Mouse (Mus musculus) midbrain, embryonic 13.5 days (tissue): ENCODE data around the gene Klkb1. TPM values are rescaled to one million over a fixed set of nuclear protein-coding genes. Genes with fewer than 3 reads are reported as not detected.

ENCODE experiments used
- ATAC-seq: fragments of 200-750 bp; cut with Nextera tagmentation; 2 replicates; pipeline ENCODE4 v1.8.0; 2017; ENCODE audit warnings: mild to moderate bottlenecking, moderate TSS enrichment, moderate library complexity
- H3K27ac ChIP-seq: fragments of 300-500 bp; sonication (generic); 2 replicates; pipeline ENCODE4 v1.5.1; 2015; ENCODE audit warnings: inconsistent platforms, mild to moderate bottlenecking, moderate library complexity
- H3K27me3 ChIP-seq: fragments of 300-500 bp; sonication (generic); 2 replicates; pipeline ENCODE4 v1.6.1; 2015; ENCODE audit warnings: mild to moderate bottlenecking, inconsistent platforms
- H3K36me3 ChIP-seq: fragments of 300-500 bp; sonication (generic); 2 replicates; pipeline ENCODE4 v1.6.1; 2015; ENCODE audit warnings: mild to moderate bottlenecking, inconsistent platforms
- H3K4me1 ChIP-seq: fragments of 300-500 bp; sonication (generic); replicated peaks from 2 replicates; pipeline ENCODE4 v1.6.1; 2015; ENCODE audit warnings: inconsistent platforms
- H3K4me2 ChIP-seq: fragments of 300-500 bp; sonication (generic); replicated peaks from 2 replicates; pipeline ENCODE4 v1.6.1; 2015; ENCODE audit warnings: moderate library complexity, mild to moderate bottlenecking, inconsistent platforms
- H3K4me3 ChIP-seq: fragments of 300-500 bp; sonication (generic); replicated peaks from 2 replicates; pipeline ENCODE4 v1.5.1; 2015; ENCODE audit warnings: mild to moderate bottlenecking, inconsistent platforms
- H3K9ac ChIP-seq: fragments of 300-500 bp; sonication (generic); replicated peaks from 2 replicates; pipeline ENCODE4 v1.6.1; 2015; ENCODE audit warnings: mild to moderate bottlenecking, inconsistent platforms
- H3K9me3 ChIP-seq: fragments of 300-500 bp; sonication (generic); 2 replicates; pipeline ENCODE4 v1.6.1; 2016; ENCODE audit warnings: mild to moderate bottlenecking, inconsistent platforms
- WGBS: fragments of 180-500 bp; shearing (Covaris S2); methylation state at CpG from one replicate; pipeline ENCODE4 v1.1.7; 2015; 5-methylcytosine and 5-hydroxymethylcytosine counted together
- polyA plus RNA-seq: library from polyadenylated mRNA; unstranded; fragments of >200 nt; fragmentation: Nextera tagmentation; extraction: Ambion mirVana; gene quantifications from 2 replicates; pipeline ENCODE4 v1.2.1, GENCODE M21; 2015

Klkb1 gene
- polyA plus RNA-seq, 1 experiment from 2014 or later, result not detected

GRCm38 (mm10) chr8:45236164-45236912 is 58.3 kb downstream of the Klkb1 start:
- 21% methylated on average over 14 of the region's 14 CpGs for WGBS
- Histone ChIP-seq H3K4me1 (peaks cover 6% of the 10 kb centered on the region; the same call in 1 of the 2 replicates), H3K4me3 (peak overlapping the region; percentile 22), H3K9ac (no peak overlapping the region), H3K27ac (no peak overlapping the region), H3K4me2 (peak overlapping the region; percentile 51), H3K27me3 (no peaks in the 10 kb centered on the region), H3K9me3 (no peaks in the 10 kb centered on the region), H3K36me3 (no peaks in the 10 kb centered on the region)
- ATAC-seq, result peak; percentile 84

DNA sequence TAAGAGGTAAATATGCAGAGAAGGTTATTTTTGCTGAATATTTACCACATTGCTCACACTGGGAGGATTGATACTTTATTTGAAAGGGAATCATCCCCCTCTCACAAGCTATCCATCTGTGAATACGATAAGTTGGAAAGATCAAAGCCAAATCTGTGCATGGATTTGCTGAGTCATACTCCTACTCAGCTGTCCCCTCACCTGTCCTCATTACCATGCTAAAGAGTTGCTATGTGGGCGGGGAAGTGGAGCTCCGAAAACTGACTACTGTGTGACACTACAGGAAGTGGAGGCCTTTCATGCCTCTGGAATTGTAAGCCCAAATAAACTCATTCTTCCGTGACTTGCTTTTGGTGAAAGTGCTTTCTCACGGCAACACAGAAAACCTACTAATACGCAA is 59.4 kb downstream of the Klkb1 start:
- Histone ChIP-seq H3K9ac (no peak overlapping the region), H3K36me3 (no peaks in the 10 kb centered on the region), H3K27me3 (no peaks in the 10 kb centered on the region), H3K9me3 (no peaks in the 10 kb centered on the region), H3K4me1 (peaks cover 6% of the 10 kb centered on the region; the same call in 1 of the 2 replicates), H3K4me3 (no peak overlapping the region), H3K27ac (no peak overlapping the region), H3K4me2 (no peak overlapping the region)
- 85% methylated on average over 6 of the region's 6 CpGs for WGBS
- no peak for ATAC-seq

DNA sequence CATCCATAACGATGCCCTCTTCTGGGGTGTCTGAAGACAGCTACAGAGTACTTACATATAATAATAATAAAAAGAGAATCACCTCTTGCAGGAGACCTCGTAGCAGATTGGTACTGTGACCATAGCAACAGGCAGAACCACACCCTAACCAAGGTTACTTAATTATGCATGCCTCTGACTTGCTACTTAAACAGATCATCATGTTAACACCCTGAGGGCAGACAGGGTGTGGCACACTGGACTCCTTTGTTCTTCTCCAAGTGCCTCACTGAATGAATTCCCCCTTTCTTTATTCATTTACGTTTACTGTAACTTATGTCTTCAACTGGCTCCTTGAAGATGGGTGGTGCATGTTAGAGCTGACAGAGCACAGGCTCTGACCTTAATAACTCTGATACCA is 61.4 kb downstream of the Klkb1 start:
- Histone ChIP-seq H3K4me1 (peaks cover 6% of the 10 kb centered on the region; the same call in 1 of the 2 replicates), H3K27ac (no peak overlapping the region), H3K4me2 (no peak overlapping the region), H3K36me3 (no peaks in the 10 kb centered on the region), H3K4me3 (no peak overlapping the region), H3K9ac (no peak overlapping the region), H3K27me3 (no peaks in the 10 kb centered on the region), H3K9me3 (no peaks in the 10 kb centered on the region)
- ATAC-seq, result no peak
- WGBS, result 73% methylated on average over 3 of the region's 3 CpGs

Other genes starting within 250 kb of the Klkb1 start
- gene Mtnr1a, start 225.7 kb downstream of the Klkb1 start, polyA plus RNA-seq, result 0.45 and 0.62 TPM in 2 replicates
- 0.07 TPM in 1 of 2 replicates, not detected in the other for gene F11, start 32.8 kb downstream of the Klkb1 start, polyA plus RNA-seq
- gene Gm45753, start 13.6 kb upstream of the Klkb1 start, polyA plus RNA-seq, result not detected in 2 replicates
- 1.9 and 2.3 TPM in 2 replicates for gene Cyp4v3, start 38.4 kb upstream of the Klkb1 start, polyA plus RNA-seq
- gene Fam149a, start 87.4 kb upstream of the Klkb1 start, polyA plus RNA-seq, result 4.9 TPM in 2 replicates
- 0.46 and 1.0 TPM in 2 replicates for gene Tlr3, start 116.2 kb upstream of the Klkb1 start, polyA plus RNA-seq
- 77.9 and 79.9 TPM in 2 replicates for gene Sorbs2, start 212.9 kb upstream of the Klkb1 start, polyA plus RNA-seq